Mouse (Mus musculus): ENCODE measurements at regions not wholly inside any gene's neighbourhood (a gene's known extent, or its start where the extent isn't known, plus 50 kb on each side); places are given as distances from the start of the nearest gene placed in this dataset.

- TF ChIP-seq SRF (IDR thresholded peaks at IDR 0.05; ENCODE audit: control insufficient read depth, insufficient read length, low read depth) (no peak), MAX (IDR thresholded peaks at IDR 0.05; ENCODE audit: low read depth) (no peak), CEBPB (IDR thresholded peaks at IDR 0.05; ENCODE audit: insufficient read depth, poor library complexity, severe bottlenecking) (no peak), POLR2AphosphoS2 (IDR thresholded peaks at IDR 0.05; ENCODE audit: insufficient read length, low read depth) (no peak), TCF12 (IDR thresholded peaks at IDR 0.05; ENCODE audit: insufficient read depth, poor library complexity, severe bottlenecking) (no peak), MYOG (IDR thresholded peaks at IDR 0.05; ENCODE audit: control insufficient read depth in 1 of 3, insufficient read depth in 1 of 3, insufficient read length in 2 of 3, low read depth in 2 of 3) (no peak), POLR2A (IDR thresholded peaks at IDR 0.05; ENCODE audit: insufficient read length, low read depth) (no peak), USF1 (IDR thresholded peaks at IDR 0.05; ENCODE audit: low read depth) (no peak), E2F4 (IDR thresholded peaks at IDR 0.05; ENCODE audit: insufficient read depth) (no peak), TCF3 (IDR thresholded peaks at IDR 0.05; ENCODE audit: insufficient read length, low read depth) (no peak), REST (IDR thresholded peaks at IDR 0.05; ENCODE audit: insufficient read depth, insufficient read length) (no peak), MYOD1 (IDR thresholded peaks at IDR 0.05; ENCODE audit: control insufficient read depth in 1 of 3, insufficient read length in 2 of 3, low read depth in 2 of 3) (no peak)
- H3ac ChIP-seq (ENCODE audit: control insufficient read depth, insufficient read length), result no peak overlapping the region
- no peaks in the 10 kb centered on the region for H3K79me2 ChIP-seq (ENCODE audit: control insufficient read depth, insufficient read depth)
- no peak overlapping the region for H3K4me2 ChIP-seq (ENCODE audit: low read depth)
- no peak overlapping the region for H3K4me3 ChIP-seq
- no peaks in the 10 kb centered on the region for H3K36me3 ChIP-seq (ENCODE audit: control insufficient read depth, insufficient read depth)
- no peaks in the 10 kb centered on the region for H3K27me3 ChIP-seq (ENCODE audit: control insufficient read depth, insufficient read depth, insufficient read length)
Measured at GRCm38 (mm10) chr10:24485461-24485860, 109.8 kb upstream of the Ccn2 start.

DNA sequence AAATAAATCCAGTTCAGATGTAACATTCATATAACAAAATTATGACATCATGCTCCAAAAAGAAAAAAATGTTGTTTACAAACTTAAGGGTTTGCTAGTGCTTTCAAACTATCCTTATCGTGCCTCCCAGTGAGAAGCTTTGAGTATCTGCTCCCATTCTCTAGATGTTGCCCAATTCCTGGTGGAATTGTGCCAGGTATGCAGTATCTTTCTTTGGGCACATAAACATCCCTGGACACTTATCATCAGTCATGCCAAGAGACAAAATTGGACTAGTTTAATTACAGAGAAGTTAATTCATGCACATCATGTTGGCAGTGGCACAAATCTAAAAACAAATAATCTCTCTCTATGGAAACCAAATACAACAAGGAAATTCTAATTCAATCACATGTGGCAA lies 109.0 kb upstream of the Ccn2 start:
- Histone ChIP-seq H3K4me2 (ENCODE audit: low read depth) (no peak overlapping the region), H3K4me3 (no peak overlapping the region), H3ac (ENCODE audit: control insufficient read depth, insufficient read length) (no peak overlapping the region), H3K36me3 (ENCODE audit: control insufficient read depth, insufficient read depth) (no peaks in the 10 kb centered on the region), H3K27me3 (ENCODE audit: control insufficient read depth, insufficient read depth, insufficient read length) (no peaks in the 10 kb centered on the region), H3K79me2 (ENCODE audit: control insufficient read depth, insufficient read depth) (no peaks in the 10 kb centered on the region)
- TF ChIP-seq TCF3 (IDR thresholded peaks at IDR 0.05; ENCODE audit: insufficient read length, low read depth), result no peak
- TF ChIP-seq SRF (IDR thresholded peaks at IDR 0.05; ENCODE audit: control insufficient read depth, insufficient read length, low read depth), result no peak
- no peak for TF ChIP-seq TCF12 (IDR thresholded peaks at IDR 0.05; ENCODE audit: insufficient read depth, poor library complexity, severe bottlenecking)
- no peak for TF ChIP-seq POLR2AphosphoS2 (IDR thresholded peaks at IDR 0.05; ENCODE audit: insufficient read length, low read depth)
- no peak for TF ChIP-seq USF1 (IDR thresholded peaks at IDR 0.05; ENCODE audit: low read depth)
- TF ChIP-seq MAX (IDR thresholded peaks at IDR 0.05; ENCODE audit: low read depth), result no peak
- no peak for TF ChIP-seq REST (IDR thresholded peaks at IDR 0.05; ENCODE audit: insufficient read depth, insufficient read length)
- no peak for TF ChIP-seq CEBPB (IDR thresholded peaks at IDR 0.05; ENCODE audit: insufficient read depth, poor library complexity, severe bottlenecking)
- TF ChIP-seq MYOD1 (IDR thresholded peaks at IDR 0.05; ENCODE audit: control insufficient read depth in 1 of 3, insufficient read length in 2 of 3, low read depth in 2 of 3), result no peak
- TF ChIP-seq POLR2A (IDR thresholded peaks at IDR 0.05; ENCODE audit: insufficient read length, low read depth), result no peak
- no peak for TF ChIP-seq MYOG (IDR thresholded peaks at IDR 0.05; ENCODE audit: control insufficient read depth in 1 of 3, insufficient read depth in 1 of 3, insufficient read length in 2 of 3, low read depth in 2 of 3)
- no peak for TF ChIP-seq E2F4 (IDR thresholded peaks at IDR 0.05; ENCODE audit: insufficient read depth)

- no peak for TF ChIP-seq SRF (IDR thresholded peaks at IDR 0.05; ENCODE audit: control insufficient read depth, insufficient read length, low read depth)
- TF ChIP-seq TCF12 (IDR thresholded peaks at IDR 0.05; ENCODE audit: insufficient read depth, poor library complexity, severe bottlenecking), result no peak
- no peak for TF ChIP-seq E2F4 (IDR thresholded peaks at IDR 0.05; ENCODE audit: insufficient read depth)
- TF ChIP-seq MAX (IDR thresholded peaks at IDR 0.05; ENCODE audit: low read depth), result no peak
- TF ChIP-seq POLR2AphosphoS2 (IDR thresholded peaks at IDR 0.05; ENCODE audit: insufficient read length, low read depth), result no peak
- no peak for TF ChIP-seq POLR2A (IDR thresholded peaks at IDR 0.05; ENCODE audit: insufficient read length, low read depth)
- TF ChIP-seq MYOG (IDR thresholded peaks at IDR 0.05; ENCODE audit: control insufficient read depth in 1 of 3, insufficient read depth in 1 of 3, insufficient read length in 2 of 3, low read depth in 2 of 3), result peak in 1 of 3 experiments; percentile 26
- H3K4me3 ChIP-seq, result no peak overlapping the region
- no peaks in the 10 kb centered on the region for H3K79me2 ChIP-seq (ENCODE audit: control insufficient read depth, insufficient read depth)
- H3ac ChIP-seq (ENCODE audit: control insufficient read depth, insufficient read length), result no peak overlapping the region
- no peak overlapping the region for H3K4me2 ChIP-seq (ENCODE audit: low read depth)
- no peaks in the 10 kb centered on the region for H3K36me3 ChIP-seq (ENCODE audit: control insufficient read depth, insufficient read depth)
- H3K27me3 ChIP-seq (ENCODE audit: control insufficient read depth, insufficient read depth, insufficient read length), result no peaks in the 10 kb centered on the region
Measured at GRCm38 (mm10) chr10:24487915-24488314, 107.3 kb upstream of the Ccn2 start.

GRCm38 (mm10) chr10:24490432-24490831 lies 104.8 kb upstream of the Ccn2 start:
- Histone ChIP-seq H3K27me3 (ENCODE audit: control insufficient read depth, insufficient read depth, insufficient read length) (no peaks in the 10 kb centered on the region), H3K4me2 (ENCODE audit: low read depth) (no peak overlapping the region), H3K4me3 (no peak overlapping the region), H3K79me2 (ENCODE audit: control insufficient read depth, insufficient read depth) (no peaks in the 10 kb centered on the region), H3ac (ENCODE audit: control insufficient read depth, insufficient read length) (no peak overlapping the region), H3K36me3 (ENCODE audit: control insufficient read depth, insufficient read depth) (no peaks in the 10 kb centered on the region)
- TF ChIP-seq POLR2AphosphoS2 (IDR thresholded peaks at IDR 0.05; ENCODE audit: insufficient read length, low read depth) (no peak), MAX (IDR thresholded peaks at IDR 0.05; ENCODE audit: low read depth) (no peak), POLR2A (IDR thresholded peaks at IDR 0.05; ENCODE audit: insufficient read length, low read depth) (no peak), MYOG (IDR thresholded peaks at IDR 0.05; ENCODE audit: control insufficient read depth in 1 of 3, insufficient read depth in 1 of 3, insufficient read length in 2 of 3, low read depth in 2 of 3) (no peak), USF1 (IDR thresholded peaks at IDR 0.05; ENCODE audit: low read depth) (no peak), MYOD1 (IDR thresholded peaks at IDR 0.05; ENCODE audit: control insufficient read depth in 1 of 3, insufficient read length in 2 of 3, low read depth in 2 of 3) (no peak), TCF12 (IDR thresholded peaks at IDR 0.05; ENCODE audit: insufficient read depth, poor library complexity, severe bottlenecking) (no peak), REST (IDR thresholded peaks at IDR 0.05; ENCODE audit: insufficient read depth, insufficient read length) (no peak), CEBPB (IDR thresholded peaks at IDR 0.05; ENCODE audit: insufficient read depth, poor library complexity, severe bottlenecking) (no peak), SRF (IDR thresholded peaks at IDR 0.05; ENCODE audit: control insufficient read depth, insufficient read length, low read depth) (no peak), TCF3 (IDR thresholded peaks at IDR 0.05; ENCODE audit: insufficient read length, low read depth) (no peak), E2F4 (IDR thresholded peaks at IDR 0.05; ENCODE audit: insufficient read depth) (no peak)
